Mouse (Mus musculus) MEL (cell line): ENCODE data around the gene Scgb3a1.

Experiments used
- CTCF ChIP-seq, 3 experiments: IDR thresholded peaks in 2 of 3; conservative IDR thresholded peaks in 1 of 3; 2 replicates each; pipeline ENCODE4 v1.5.1; 2011 to 2012; ENCODE audit warnings: low read length in 3 of 3, low read depth in 2 of 3, mild to moderate bottlenecking in 2 of 3, improper control_type of control experiment in 1 of 3, inconsistent platforms in 1 of 3, mixed read lengths in 1 of 3, moderate library complexity in 1 of 3; ENCODE audit not compliant: control insufficient read depth in 1 of 3, insufficient read depth in 1 of 3, poor library complexity in 1 of 3, severe bottlenecking in 1 of 3
- ELF1 ChIP-seq: IDR thresholded peaks from 2 replicates; pipeline ENCODE4 v1.6.1; 2014; ENCODE audit warnings: low read depth, mild to moderate bottlenecking, inconsistent platforms, low read length, improper control_type of control experiment, moderate library complexity
- JUND ChIP-seq: IDR thresholded peaks from 2 replicates; pipeline ENCODE4 v1.6.1; 2011; ENCODE audit warnings: low read depth, mild to moderate bottlenecking, improper control_type of control experiment, low read length
- MAX ChIP-seq: IDR thresholded peaks from 2 replicates; pipeline ENCODE4 v1.6.1; 2011; ENCODE audit warnings: low read length, improper control_type of control experiment
- USF1 ChIP-seq: IDR thresholded peaks from 2 replicates; pipeline ENCODE4 v1.6.1; 2014; ENCODE audit warnings: low read depth, mild to moderate bottlenecking, inconsistent platforms, low read length, improper control_type of control experiment, moderate library complexity
- USF2 ChIP-seq, 2 experiments: IDR thresholded peaks; 2 replicates each; pipeline ENCODE4 v1.6.1; 2011 to 2012; ENCODE audit warnings: improper control_type of control experiment in 2 of 2, low read length in 2 of 2, borderline replicate concordance in 1 of 2, inconsistent platforms in 1 of 2, low read depth in 1 of 2, mild to moderate bottlenecking in 1 of 2; ENCODE audit not compliant: insufficient read depth in 1 of 2

DNA sequence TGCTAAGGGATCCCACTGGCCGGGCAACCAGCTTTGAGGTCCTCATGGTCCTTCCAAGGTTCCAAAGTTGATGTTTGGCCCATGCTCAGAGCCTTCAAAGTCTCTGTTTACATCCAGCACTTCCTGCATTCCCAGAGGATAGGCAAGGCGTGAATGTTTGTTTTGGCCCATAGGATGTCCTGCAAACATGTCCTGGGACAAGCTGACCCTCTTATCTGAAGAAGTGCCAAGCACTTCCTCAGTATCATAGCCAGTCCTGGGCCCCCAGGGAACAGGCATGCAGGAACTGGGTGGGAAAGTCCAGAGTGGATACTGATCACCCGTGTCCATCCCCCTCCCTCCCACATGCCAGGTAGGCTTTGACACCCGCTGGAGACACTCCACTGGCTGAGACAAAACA is 5.3 kb upstream of the Scgb3a1 start:
- TF ChIP-seq ELF1 (no peak), JUND (no peak), USF2 (IDR thresholded peaks at IDR 0.05; ENCODE audit: borderline replicate concordance in 1 of 2, insufficient read depth in 1 of 2, low read depth in 1 of 2, low read length in 2 of 2) (no peak), CTCF (IDR thresholded peaks at IDR 0.05 in 2 of 3, conservative IDR thresholded peaks at IDR 0.05 in 1 of 3; ENCODE audit: control insufficient read depth in 1 of 3, insufficient read depth in 1 of 3, low read depth in 2 of 3, low read length in 3 of 3, poor library complexity in 1 of 3, severe bottlenecking in 1 of 3) (no peak), MAX (no peak), USF1 (no peak)
